Mouse (Mus musculus): ENCODE data around the gene Fndc3c1.
"Not testable (repeated sequence)": the region's sequence is repeated elsewhere in the genome, so short reads cannot be mapped to it uniquely, and the experiment has no call there.

The Fndc3c1 gene

DNA sequence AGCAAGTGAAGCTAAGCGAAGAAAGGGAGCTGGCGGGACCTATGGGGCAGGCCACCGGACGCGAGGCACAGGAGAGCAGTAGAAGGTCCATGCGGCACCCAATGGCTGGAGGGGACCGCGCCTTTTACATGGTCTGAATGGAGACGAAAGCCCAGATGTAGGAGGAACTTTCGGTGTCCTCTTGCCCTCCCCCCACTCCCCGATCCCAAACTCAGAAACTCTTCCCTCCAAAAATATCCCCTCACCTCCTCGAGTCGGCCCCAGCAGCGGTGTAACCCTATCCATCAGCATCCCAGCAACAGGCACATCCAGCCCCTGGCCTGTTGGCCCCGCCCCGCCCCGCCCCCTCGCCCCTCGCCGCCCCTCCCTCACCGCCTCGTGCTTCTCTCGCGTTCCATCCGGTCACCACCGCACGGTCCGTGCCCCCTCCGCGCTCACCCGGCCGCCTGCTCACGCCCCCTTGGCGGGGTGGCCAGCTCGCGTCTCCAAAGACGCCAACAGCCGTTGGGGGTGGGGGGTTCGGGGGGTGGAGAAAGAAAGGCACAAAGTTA is at the start of gene Fndc3c1:
TSS of gene Fndc3c1 (minus strand) at position 301 of the 551 bp plus-strand sequence.
- peak; percentile 24 to 45 for DNase-seq

DNA sequence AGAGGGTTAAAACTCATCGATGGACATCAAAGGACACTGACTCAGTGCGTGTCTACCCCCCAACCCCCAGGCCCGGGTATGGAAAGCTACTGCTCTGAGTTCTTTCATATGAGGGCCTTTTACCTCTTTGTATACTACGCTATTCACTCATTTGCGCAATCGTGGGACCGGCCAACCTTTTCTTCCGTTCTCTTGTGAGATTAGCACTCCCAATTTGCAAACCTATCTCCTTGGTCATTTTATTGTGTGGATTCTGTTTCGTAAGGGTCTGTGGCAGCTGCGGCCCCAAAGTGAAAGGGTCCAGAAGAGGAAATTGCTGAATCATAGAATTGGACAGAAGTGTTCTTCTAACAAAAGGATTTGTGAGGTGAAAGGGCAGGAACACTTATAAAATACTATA is 1.2 kb upstream of the Fndc3c1 start:
- no peak for DNase-seq

DNA sequence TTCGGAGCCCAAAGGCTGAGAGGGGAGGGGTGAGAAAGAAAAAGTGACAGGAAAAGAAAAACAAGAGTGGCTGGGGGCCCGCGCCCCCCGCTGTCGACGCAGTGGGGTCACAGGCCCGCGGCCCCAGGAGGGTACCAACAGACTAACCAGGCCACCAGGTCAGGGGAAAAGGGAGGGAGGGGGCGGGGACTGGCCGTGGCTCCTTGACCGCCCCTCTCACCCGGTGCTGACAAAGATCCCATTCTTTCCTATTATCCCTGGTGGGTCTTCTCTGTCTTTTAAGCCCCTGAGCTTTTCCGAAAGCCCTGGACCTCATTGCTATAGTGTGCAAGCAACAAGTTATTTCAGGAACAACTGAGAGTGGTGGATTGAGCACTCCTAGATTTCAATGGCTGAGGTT is 470 bp upstream of the Fndc3c1 start:
- DNase-seq = no peak

DNA sequence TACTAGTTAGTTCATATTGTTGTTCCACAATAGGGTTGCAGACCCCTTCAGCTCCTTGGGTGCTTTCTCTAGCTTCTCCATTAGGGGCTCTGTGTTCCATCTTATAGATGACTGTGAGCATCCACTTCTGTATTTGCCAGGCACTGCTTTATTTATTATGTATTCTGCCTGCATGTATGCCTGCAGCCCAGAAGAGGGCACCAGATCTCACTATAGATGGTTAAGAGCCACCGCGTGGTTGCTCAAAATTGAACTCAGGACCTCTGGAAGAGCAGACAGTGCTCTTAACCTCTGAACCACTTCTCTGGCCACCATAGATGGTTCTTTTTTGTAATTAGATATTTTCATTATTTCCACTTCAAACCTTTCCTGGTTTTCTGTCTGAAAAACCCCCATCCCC is 5.3 kb downstream of the Fndc3c1 start:
- not testable (repeated sequence) for DNase-seq

DNA sequence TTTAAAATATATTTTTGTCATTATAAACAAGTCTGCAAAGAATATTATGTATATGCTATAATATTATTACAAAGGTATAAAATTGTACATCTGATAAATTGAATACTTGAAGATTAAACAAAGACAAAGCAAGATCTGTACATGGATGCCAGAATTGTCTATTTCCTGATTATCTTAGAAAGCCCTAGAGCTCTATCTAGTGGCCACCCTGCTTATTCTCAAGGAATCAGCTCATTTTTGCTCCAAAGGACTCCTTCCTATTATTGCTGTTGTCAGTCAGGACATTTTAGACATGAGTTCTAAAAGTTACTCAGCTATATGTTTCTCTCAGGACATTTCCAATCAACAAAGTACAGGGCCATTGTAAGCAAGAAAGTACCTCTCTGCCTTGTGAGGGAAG is 99.9 kb downstream of the Fndc3c1 start:
- no peak for DNase-seq

DNA sequence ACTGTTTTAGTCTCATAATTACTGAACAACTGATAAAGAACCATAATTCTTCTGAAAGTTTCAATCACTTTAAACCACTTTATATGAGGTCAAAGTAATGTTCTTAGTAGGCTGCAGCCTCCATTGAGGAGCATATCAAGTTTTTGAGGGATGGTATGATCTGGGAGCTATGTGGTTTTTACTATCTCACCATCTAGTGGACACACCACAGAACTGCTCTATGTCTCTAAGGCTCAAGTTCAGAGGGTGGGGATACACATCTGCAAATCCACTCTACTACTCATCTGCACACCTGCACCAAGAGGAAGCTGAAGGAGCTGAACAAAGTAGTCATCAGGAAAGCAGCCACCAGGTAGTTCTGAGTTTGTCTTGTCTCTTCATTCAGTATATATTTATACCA is 104.6 kb downstream of the Fndc3c1 start:
- DNase-seq = no peak
